Mouse (Mus musculus) small intestine, adult 2 months (tissue): Measurements from ENCODE around the gene Mrpl2. TPM values are rescaled to one million over a fixed set of nuclear protein-coding genes. Genes with fewer than 3 reads are reported as not detected.

Source experiments
- H3K27ac ChIP-seq: fragments of 200-500 bp; 2 replicates; pipeline ENCODE4 v1.5.1; 2012; ENCODE audit warnings: low read depth, low read length, control low read depth, inconsistent platforms; ENCODE audit not compliant: insufficient read depth
- H3K27me3 ChIP-seq: fragments of 200-500 bp; 2 replicates; pipeline ENCODE4 v1.6.1; 2012; ENCODE audit warnings: mild to moderate bottlenecking, moderate library complexity, low read length, inconsistent platforms; ENCODE audit not compliant: control insufficient read depth, insufficient read depth
- H3K36me3 ChIP-seq: fragments of 200-500 bp; 2 replicates; pipeline ENCODE4 v1.6.1; 2012; ENCODE audit warnings: mild to moderate bottlenecking, low read length, control low read depth, inconsistent platforms; ENCODE audit not compliant: control insufficient read depth, insufficient read depth
- H3K4me1 ChIP-seq: fragments of 200-500 bp; 2 replicates; pipeline ENCODE4 v1.6.1; 2012; ENCODE audit warnings: low read length, inconsistent platforms, mixed read lengths; ENCODE audit not compliant: control insufficient read depth, insufficient read depth, insufficient read length
- H3K4me3 ChIP-seq: fragments of 200-500 bp; 2 replicates; pipeline ENCODE4 v1.5.1; 2012; ENCODE audit warnings: low read depth, mild to moderate bottlenecking, control low read depth, inconsistent platforms, low read length, moderate library complexity
- CTCF ChIP-seq: fragments of 200-500 bp; IDR thresholded peaks from 2 replicates; pipeline ENCODE4 v1.5.1; 2012; ENCODE audit warnings: low read depth, mild to moderate bottlenecking, control low read depth, inconsistent platforms, low read length, moderate library complexity, mixed read lengths; ENCODE audit not compliant: insufficient replicate concordance, insufficient read length; ENCODE audit errors: extremely low read depth
- POLR2A ChIP-seq: fragments of 200-500 bp; IDR thresholded peaks from 2 replicates; pipeline ENCODE4 v1.6.1; 2012; ENCODE audit warnings: low read depth, mild to moderate bottlenecking, control low read depth, inconsistent platforms, low read length, moderate library complexity
- WGBS: fragments of 180-500 bp; shearing (Covaris S2); methylation state at CpG from one replicate; pipeline ENCODE4 v1.1.7; 2018; 5-methylcytosine and 5-hydroxymethylcytosine counted together
- polyA plus RNA-seq: library from polyadenylated mRNA; depleted of rRNA; stranded (reverse); fragments of >200 nt; gene quantifications from 2 replicates; pipeline ENCODE4 v1.2.3, GENCODE M21; 2012

Gene Mrpl2
- polyA plus RNA-seq, 1 experiment = 82.8 TPM

- 96% methylated on average over 10 of the region's 10 CpGs for WGBS
- Histone ChIP-seq H3K36me3 (peaks cover 28% of the 10 kb centered on the region), H3K4me1 (peaks cover 5% of the 10 kb centered on the region), H3K27ac (no peak overlapping the region), H3K27me3 (no peaks in the 10 kb centered on the region), H3K4me3 (no peak overlapping the region)
- TF ChIP-seq POLR2A (no peak), CTCF (no peak)
Measured at GRCm38 (mm10) chr17:46669911-46670310, 23.9 kb downstream of the Mrpl2 start.

GRCm38 (mm10) chr17:46673850-46674529, 28.0 kb downstream of the Mrpl2 start, which contains the start of gene Rrp36:
Gene Rrp36, minus strand, starts transcription at chr17:46674352.
- Histone ChIP-seq H3K4me3 (peak within 1 kb of the TSS; percentile 99), H3K4me1 (peaks cover 9% of the 10 kb centered on the region), H3K36me3 (peaks cover 37% of the 10 kb centered on the region), H3K27ac (peak within 1 kb of the TSS; percentile 88), H3K27me3 (no peaks in the 10 kb centered on the region)
- TF ChIP-seq POLR2A (peak; percentile 61; the same call in 1 of the 2 replicates), CTCF (no peak)
- WGBS = under 1% methylated on average over 43 of the region's 43 CpGs

GRCm38 (mm10) chr17:46674530-46675283, 28.7 kb downstream of the Mrpl2 start:
- Histone ChIP-seq H3K27me3 (no peaks in the 10 kb centered on the region), H3K36me3 (peaks cover 31% of the 10 kb centered on the region), H3K4me3 (peak overlapping the region; percentile 99), H3K4me1 (peaks cover 13% of the 10 kb centered on the region), H3K27ac (0 out of 2 replicates have a peak overlapping the region, but pooled peaks have one; percentile 21)
- TF ChIP-seq POLR2A (no peak), CTCF (no peak)
- 26% methylated on average over 15 of the region's 15 CpGs for WGBS

GRCm38 (mm10) chr17:46678416-46678815, 32.4 kb downstream of the Mrpl2 start, which contains the start of gene Mea1:
Gene Mea1, plus strand, starts transcription at chr17:46678793.
- H3K4me1 ChIP-seq = peaks cover 18% of the 10 kb centered on the region
- peak within 1 kb of the TSS; percentile 18 for H3K4me3 ChIP-seq
- TF ChIP-seq CTCF = no peak
- no peak for TF ChIP-seq POLR2A
- H3K27me3 ChIP-seq = no peaks in the 10 kb centered on the region
- H3K36me3 ChIP-seq = peaks cover 26% of the 10 kb centered on the region
- no peak within 1 kb of the TSS for H3K27ac ChIP-seq
- WGBS = 84% methylated on average over 9 of the region's 9 CpGs

GRCm38 (mm10) chr17:46678911-46679310, 32.9 kb downstream of the Mrpl2 start:
- TF ChIP-seq CTCF (no peak), POLR2A (no peak)
- Histone ChIP-seq H3K36me3 (peaks cover 31% of the 10 kb centered on the region), H3K27ac (no peak overlapping the region), H3K27me3 (no peaks in the 10 kb centered on the region), H3K4me1 (peaks cover 18% of the 10 kb centered on the region), H3K4me3 (no peak overlapping the region)
- 65% methylated on average over 9 of the region's 9 CpGs for WGBS

GRCm38 (mm10) chr17:46679843-46680759, 34.1 kb downstream of the Mrpl2 start:
- peak overlapping the region; percentile 97 for H3K4me3 ChIP-seq
- H3K27ac ChIP-seq = peak overlapping the region; percentile 74
- H3K4me1 ChIP-seq = peaks cover 13% of the 10 kb centered on the region
- WGBS = 1% methylated on average over 34 of the region's 34 CpGs
- H3K36me3 ChIP-seq = peaks cover 39% of the 10 kb centered on the region
- TF ChIP-seq CTCF (peak; percentile 7; the same call in 1 of the 2 replicates), POLR2A (no peak)
- no peaks in the 10 kb centered on the region for H3K27me3 ChIP-seq
